Mouse (Mus musculus) liver, embryonic 15.5 days (tissue): ENCODE measurements around the gene Jam3. TPM values are rescaled to one million over a fixed set of nuclear protein-coding genes. Genes with fewer than 3 reads are reported as not detected.

Experiments
- ATAC-seq: fragments of 200-750 bp; cut with Nextera tagmentation; 2 replicates; pipeline ENCODE4 v1.8.0; 2017; ENCODE audit warnings: moderate number of reproducible peaks, mild to moderate bottlenecking, moderate library complexity; ENCODE audit not compliant: insufficient read depth
- H3K27ac ChIP-seq: fragments of 300-500 bp; sonication (generic); replicated peaks from 2 replicates; pipeline ENCODE4 v1.5.1; 2015; ENCODE audit warnings: mild to moderate bottlenecking, inconsistent platforms
- H3K27me3 ChIP-seq: fragments of 300-500 bp; sonication (generic); 2 replicates; pipeline ENCODE4 v1.6.1; 2015; ENCODE audit warnings: mild to moderate bottlenecking, inconsistent platforms
- H3K36me3 ChIP-seq: fragments of 300-500 bp; sonication (generic); replicated peaks from 2 replicates; pipeline ENCODE4 v1.6.1; 2015; ENCODE audit warnings: moderate library complexity, mild to moderate bottlenecking, inconsistent platforms
- H3K4me1 ChIP-seq: fragments of 300-500 bp; sonication (generic); replicated peaks from 2 replicates; pipeline ENCODE4 v1.6.1; 2015; ENCODE audit warnings: inconsistent platforms
- H3K4me2 ChIP-seq: fragments of 300-500 bp; sonication (generic); 2 replicates; pipeline ENCODE4 v1.6.1; 2015; ENCODE audit warnings: moderate library complexity, mild to moderate bottlenecking, inconsistent platforms
- H3K4me3 ChIP-seq: fragments of 300-500 bp; sonication (generic); replicated peaks from 2 replicates; pipeline ENCODE4 v1.5.1; 2015; ENCODE audit warnings: mild to moderate bottlenecking, inconsistent platforms
- H3K9ac ChIP-seq: fragments of 300-500 bp; sonication (generic); 2 replicates; pipeline ENCODE4 v1.6.1; 2015; ENCODE audit warnings: moderate library complexity, mild to moderate bottlenecking, inconsistent platforms
- H3K9me3 ChIP-seq: fragments of 300-500 bp; sonication (generic); replicated peaks from 2 replicates; pipeline ENCODE4 v1.6.1; 2016; ENCODE audit warnings: inconsistent platforms
- WGBS: fragments of 180-500 bp; shearing (Covaris S2); methylation state at CpG from one replicate; pipeline ENCODE4 v1.1.7; 2015; ENCODE audit warnings: mixed read lengths; ENCODE audit not compliant: insufficient replicate concordance; 5-methylcytosine and 5-hydroxymethylcytosine counted together
- polyA plus RNA-seq: library from polyadenylated mRNA; unstranded; fragments of >200 nt; fragmentation: Nextera tagmentation; extraction: Ambion mirVana; gene quantifications from 2 replicates; pipeline ENCODE4 v1.2.1, GENCODE M21; 2015

Gene Jam3
- polyA plus RNA-seq: 2.9 and 3.4 TPM in 2 replicates

DNA sequence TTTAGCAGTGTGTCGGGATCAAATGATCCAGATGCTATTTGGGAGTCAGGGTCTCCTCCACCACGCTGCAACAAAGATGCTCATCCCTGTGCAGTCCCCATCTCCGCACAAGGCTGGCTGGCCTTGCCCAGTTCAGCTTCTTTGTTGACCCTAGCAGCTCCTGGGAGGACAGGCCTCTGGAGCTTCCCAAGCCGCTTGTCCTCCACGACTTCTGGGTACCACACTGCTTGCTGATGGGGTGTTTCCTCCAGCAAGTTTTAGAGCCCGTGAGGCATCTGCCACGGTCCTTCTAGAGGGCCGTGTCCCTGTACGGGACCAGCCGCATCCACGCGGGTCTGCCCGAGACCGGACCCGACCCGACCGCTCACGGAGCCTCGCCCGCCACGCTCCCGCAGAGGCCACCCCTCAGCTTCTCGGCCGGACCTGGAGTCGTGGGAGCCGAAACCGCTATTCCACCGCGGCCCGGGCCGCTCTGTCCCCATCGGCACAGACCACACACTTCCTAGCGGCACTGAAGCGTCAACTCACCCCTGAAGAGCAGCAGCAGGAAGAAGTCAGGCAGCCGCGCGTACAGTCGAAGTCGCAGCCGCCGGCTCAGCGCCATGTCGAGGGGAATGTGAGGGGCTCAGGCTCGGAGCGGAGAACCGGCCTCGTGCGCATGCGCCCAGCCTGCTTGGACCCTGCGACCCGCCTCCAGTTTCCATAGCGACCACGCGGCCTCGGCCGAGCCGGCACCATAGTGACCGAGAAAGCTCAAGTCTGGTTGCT is at the start of gene Jam3:
Gene Jam3, minus strand, starts transcription at position 659 of the 768 bp plus-strand sequence.
- no peak within 1 kb of the TSS for H3K9ac ChIP-seq
- H3K4me2 ChIP-seq: peak within 1 kb of the TSS; percentile 70
- H3K4me3 ChIP-seq: peak within 1 kb of the TSS; percentile 52
- H3K27me3 ChIP-seq: peaks cover 35% of the 10 kb centered on the region
- 1% methylated on average over 58 of the region's 58 CpGs for WGBS
- H3K4me1 ChIP-seq: no peaks in the 10 kb centered on the region
- no peaks in the 10 kb centered on the region for H3K9me3 ChIP-seq
- no peak within 1 kb of the TSS for H3K27ac ChIP-seq
- ATAC-seq: peak; percentile 28; the same call in 1 of the 2 replicates
- no peaks in the 10 kb centered on the region for H3K36me3 ChIP-seq

DNA sequence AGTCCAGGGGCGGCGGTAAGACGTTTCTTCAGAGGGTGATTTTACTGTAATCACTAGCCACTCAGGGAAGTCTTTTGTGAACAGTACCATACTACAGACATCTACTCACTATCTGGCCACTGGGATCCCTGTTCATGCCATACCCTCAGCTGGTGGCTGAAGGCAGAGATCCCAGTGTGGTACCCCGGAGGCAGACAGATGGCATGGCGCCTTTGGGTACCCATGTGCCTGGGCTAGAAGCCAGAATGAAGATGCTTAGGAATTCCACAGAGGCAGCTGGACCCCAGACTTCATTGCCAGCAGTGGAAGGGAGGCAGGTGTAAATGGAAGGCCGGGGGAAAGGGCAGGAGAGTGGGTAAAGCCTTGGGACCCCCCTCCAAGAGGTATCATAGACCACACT is 49.0 kb upstream of the Jam3 start:
- ATAC-seq: no peak
- Histone ChIP-seq H3K4me2 (no peak overlapping the region), H3K27ac (no peak overlapping the region), H3K9ac (no peak overlapping the region), H3K4me3 (no peak overlapping the region), H3K4me1 (no peaks in the 10 kb centered on the region), H3K27me3 (no peaks in the 10 kb centered on the region), H3K9me3 (no peaks in the 10 kb centered on the region), H3K36me3 (no peaks in the 10 kb centered on the region)
- 65% methylated on average over 6 of the region's 6 CpGs for WGBS

DNA sequence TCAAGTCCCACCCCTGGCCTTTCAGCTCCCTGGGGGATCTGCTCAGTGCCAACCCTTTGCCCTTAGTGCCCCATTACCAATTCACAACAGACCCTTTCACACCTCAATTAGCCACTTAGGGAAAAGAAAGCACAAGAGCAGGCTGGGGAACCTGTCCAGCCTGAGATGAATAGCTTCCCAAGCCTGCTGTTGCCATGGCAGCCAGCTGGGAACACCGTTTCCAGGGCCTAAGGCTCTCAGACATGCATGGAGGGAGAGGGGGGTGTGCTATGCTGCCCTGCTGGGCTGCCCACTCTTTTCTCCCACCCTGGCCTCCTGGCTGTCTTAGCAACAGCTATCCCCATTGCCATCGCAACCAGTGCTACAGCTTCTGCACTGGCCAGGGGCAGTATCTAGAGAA is 47.9 kb upstream of the Jam3 start:
- H3K9me3 ChIP-seq: no peaks in the 10 kb centered on the region
- no peak overlapping the region for H3K4me2 ChIP-seq
- WGBS: 44% methylated on average over 2 of the region's 2 CpGs
- no peak overlapping the region for H3K4me3 ChIP-seq
- no peak for ATAC-seq
- no peaks in the 10 kb centered on the region for H3K36me3 ChIP-seq
- H3K27ac ChIP-seq: no peak overlapping the region
- no peak overlapping the region for H3K9ac ChIP-seq
- no peaks in the 10 kb centered on the region for H3K4me1 ChIP-seq
- H3K27me3 ChIP-seq: no peaks in the 10 kb centered on the region

DNA sequence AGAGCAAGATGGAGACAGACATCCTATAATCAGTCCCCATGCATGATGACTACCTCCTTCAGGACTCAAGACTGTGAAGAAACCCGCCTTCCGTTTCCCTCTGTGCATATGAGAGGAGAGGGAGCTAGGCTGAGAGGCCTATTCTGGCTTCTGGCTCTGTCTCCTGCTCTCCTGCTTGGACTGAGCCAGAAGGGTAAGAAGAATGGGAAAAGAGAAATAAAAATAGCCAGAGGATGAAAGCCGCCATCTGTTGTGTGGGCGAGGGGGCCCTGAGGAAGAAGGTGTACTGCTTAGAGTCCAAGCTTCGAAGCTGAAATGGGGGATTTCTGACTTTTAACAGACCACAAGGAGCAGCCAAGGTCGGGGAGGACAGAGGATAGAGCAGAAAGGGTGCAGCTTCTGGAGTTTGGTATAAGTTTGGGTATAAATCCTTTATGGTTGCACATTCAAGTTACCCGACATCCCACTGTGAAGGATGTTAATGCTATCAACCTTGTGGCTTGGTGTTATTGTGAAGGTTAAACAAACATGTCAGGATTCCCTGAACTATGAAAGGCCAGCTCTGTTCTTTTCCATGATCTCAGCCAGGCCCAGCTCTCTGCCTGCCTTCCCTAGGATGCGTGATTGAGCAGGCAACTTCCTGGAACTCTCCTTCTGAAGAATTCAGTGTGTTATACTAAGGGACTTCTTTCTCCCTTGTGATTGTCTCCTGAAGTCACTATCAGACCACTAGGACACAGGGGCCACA is 46.4 kb upstream of the Jam3 start:
- Histone ChIP-seq H3K36me3 (no peaks in the 10 kb centered on the region), H3K9me3 (no peaks in the 10 kb centered on the region), H3K4me1 (no peaks in the 10 kb centered on the region), H3K27me3 (no peaks in the 10 kb centered on the region), H3K4me3 (no peak overlapping the region), H3K4me2 (no peak overlapping the region), H3K27ac (no peak overlapping the region), H3K9ac (no peak overlapping the region)
- 59% methylated on average over 8 of the region's 8 CpGs for WGBS
- ATAC-seq: no peak

DNA sequence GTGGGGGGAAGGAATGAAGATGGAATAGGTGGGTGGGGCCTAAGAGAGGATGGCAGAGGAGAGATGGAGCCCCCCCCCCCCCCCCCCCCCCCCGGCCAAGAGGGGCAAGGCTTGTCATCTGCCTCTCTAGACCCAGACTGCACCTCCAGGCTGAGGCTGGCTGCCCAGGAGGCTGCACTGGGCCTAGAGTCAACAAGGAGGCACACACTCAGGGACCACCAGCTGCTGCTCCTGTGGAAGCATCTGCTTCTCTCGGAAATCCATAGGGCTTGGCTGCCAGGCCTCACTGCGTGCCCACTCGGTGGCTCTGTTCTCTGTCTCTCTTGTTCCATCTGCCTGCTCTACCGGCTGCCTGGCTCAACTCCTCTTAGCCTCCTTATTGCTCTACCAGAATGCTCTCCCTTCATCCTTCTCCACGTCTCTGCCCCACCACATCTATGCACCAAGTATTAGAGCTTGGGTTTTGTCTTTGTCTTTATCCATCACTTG is 38.4 kb upstream of the Jam3 start:
- no peak overlapping the region for H3K4me3 ChIP-seq
- H3K4me2 ChIP-seq: no peak overlapping the region
- H3K27me3 ChIP-seq: no peaks in the 10 kb centered on the region
- no peak for ATAC-seq
- H3K9me3 ChIP-seq: no peaks in the 10 kb centered on the region
- H3K36me3 ChIP-seq: no peaks in the 10 kb centered on the region
- H3K4me1 ChIP-seq: no peaks in the 10 kb centered on the region; the same call in 1 of the 2 replicates
- H3K9ac ChIP-seq: no peak overlapping the region
- no peak overlapping the region for H3K27ac ChIP-seq
- 46% methylated on average over 6 of the region's 6 CpGs for WGBS

DNA sequence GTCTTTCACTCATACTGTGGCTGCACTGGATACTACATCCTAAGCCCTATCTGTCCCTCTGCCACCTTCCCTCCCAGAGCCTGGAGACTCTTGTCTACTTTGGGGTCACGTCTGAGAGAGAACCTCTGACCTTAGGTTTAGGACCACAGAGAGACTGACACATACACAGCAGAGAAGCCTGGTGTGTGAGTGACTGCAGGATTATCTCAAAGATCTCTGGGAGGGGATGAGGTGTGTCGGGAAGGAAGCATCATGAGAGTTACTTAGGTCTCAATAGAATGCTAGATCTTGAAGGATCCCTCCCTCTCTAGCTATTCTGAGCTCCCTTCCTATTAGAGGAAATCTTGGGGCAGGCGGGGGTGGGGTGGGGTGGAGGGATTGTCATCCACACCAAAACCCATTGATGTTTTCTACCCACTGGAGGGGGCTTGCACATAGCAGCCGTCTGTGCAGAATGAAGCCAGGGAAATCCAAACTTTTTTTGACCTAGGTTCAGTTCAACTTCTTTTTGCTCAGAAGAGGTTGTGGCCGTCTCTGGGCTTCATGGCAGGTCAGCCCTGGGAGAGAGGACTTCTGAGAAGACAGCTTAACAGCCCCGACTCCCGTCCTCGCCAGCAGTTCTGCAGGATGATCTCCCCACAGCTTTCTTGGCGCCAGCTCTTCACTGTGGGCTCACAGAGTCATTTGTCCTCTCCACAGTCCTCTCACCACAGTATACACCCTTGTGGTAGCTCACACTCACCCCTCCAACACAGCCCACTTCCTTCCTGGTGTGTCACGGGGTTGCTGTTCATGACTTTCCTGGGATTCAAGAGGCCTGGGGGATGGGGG is 37.8 kb upstream of the Jam3 start:
- Histone ChIP-seq H3K27ac (no peak overlapping the region), H3K36me3 (no peaks in the 10 kb centered on the region), H3K4me2 (no peak overlapping the region), H3K27me3 (no peaks in the 10 kb centered on the region), H3K4me1 (no peaks in the 10 kb centered on the region; the same call in 1 of the 2 replicates), H3K9me3 (no peaks in the 10 kb centered on the region), H3K4me3 (no peak overlapping the region), H3K9ac (no peak overlapping the region)
- no peak; the same call in 1 of the 2 replicates for ATAC-seq
- 21% methylated on average over 10 of the region's 10 CpGs for WGBS

GRCm38 (mm10) chr9:27192001-27192760 is 37.0 kb upstream of the Jam3 start:
- 0 out of 2 replicates have a peak, but pooled peaks have one; percentile 34 for ATAC-seq
- no peak overlapping the region for H3K9ac ChIP-seq
- H3K27ac ChIP-seq: no peak overlapping the region
- H3K4me1 ChIP-seq: no peaks in the 10 kb centered on the region; the same call in 1 of the 2 replicates
- WGBS: 9% methylated on average over 14 of the region's 14 CpGs
- H3K9me3 ChIP-seq: no peaks in the 10 kb centered on the region
- H3K36me3 ChIP-seq: no peaks in the 10 kb centered on the region
- H3K4me3 ChIP-seq: no peak overlapping the region
- peak overlapping the region; percentile 25; the same call in 1 of the 2 replicates for H3K4me2 ChIP-seq
- H3K27me3 ChIP-seq: no peaks in the 10 kb centered on the region

DNA sequence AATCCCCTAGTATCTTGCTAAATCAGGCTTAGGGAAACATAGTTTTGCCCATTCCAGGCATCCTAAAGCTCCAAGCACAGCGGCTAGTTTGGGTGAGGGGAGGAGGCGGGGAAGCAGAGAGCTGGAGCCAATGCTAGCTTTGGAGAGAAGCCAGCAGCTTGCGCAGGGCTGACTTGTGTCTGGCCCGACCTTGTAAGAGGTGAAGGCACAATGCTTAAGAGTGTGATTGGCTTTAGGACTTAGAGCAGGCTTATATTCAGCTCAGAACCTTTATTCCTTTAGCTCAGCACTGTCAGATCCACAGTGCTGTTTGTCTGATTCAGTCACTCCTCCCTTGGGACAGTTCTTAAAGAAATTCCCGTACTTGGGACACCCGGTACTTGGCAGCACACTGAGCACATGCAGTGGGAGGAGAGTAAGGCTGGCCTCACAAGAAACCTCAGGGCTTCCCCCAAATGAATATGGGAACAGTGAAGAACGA is 36.3 kb upstream of the Jam3 start:
- H3K27ac ChIP-seq: no peak overlapping the region

GRCm38 (mm10) chr9:27190461-27190860 is 35.2 kb upstream of the Jam3 start:
- WGBS: 50% methylated on average over 8 of the region's 8 CpGs
- Histone ChIP-seq H3K4me2 (no peak overlapping the region), H3K27ac (no peak overlapping the region), H3K36me3 (no peaks in the 10 kb centered on the region), H3K9ac (no peak overlapping the region), H3K4me3 (no peak overlapping the region), H3K9me3 (no peaks in the 10 kb centered on the region), H3K27me3 (no peaks in the 10 kb centered on the region), H3K4me1 (no peaks in the 10 kb centered on the region; the same call in 1 of the 2 replicates)
- no peak for ATAC-seq

More for the DNA sequence above, 36.3 kb upstream of the Jam3 start:
- Histone ChIP-seq H3K27me3 (no peaks in the 10 kb centered on the region), H3K36me3 (no peaks in the 10 kb centered on the region), H3K4me2 (peak overlapping the region; percentile 25; the same call in 1 of the 2 replicates), H3K4me3 (no peak overlapping the region), H3K9me3 (no peaks in the 10 kb centered on the region), H3K4me1 (no peaks in the 10 kb centered on the region; the same call in 1 of the 2 replicates), H3K9ac (no peak overlapping the region)
- 21% methylated on average over 7 of the region's 7 CpGs for WGBS
- no peak for ATAC-seq

- H3K27me3 ChIP-seq: no peaks in the 10 kb centered on the region
- no peaks in the 10 kb centered on the region; the same call in 1 of the 2 replicates for H3K4me1 ChIP-seq
- no peak overlapping the region for H3K9ac ChIP-seq
- WGBS: 56% methylated on average over 2 of the region's 2 CpGs
- no peak overlapping the region for H3K4me2 ChIP-seq
- H3K9me3 ChIP-seq: no peaks in the 10 kb centered on the region
- no peak overlapping the region for H3K27ac ChIP-seq
- no peak for ATAC-seq
- no peak overlapping the region for H3K4me3 ChIP-seq
- no peaks in the 10 kb centered on the region for H3K36me3 ChIP-seq
Observed at GRCm38 (mm10) chr9:27189306-27189705, 34.1 kb upstream of the Jam3 start.
